In the genomic region with DNA sequence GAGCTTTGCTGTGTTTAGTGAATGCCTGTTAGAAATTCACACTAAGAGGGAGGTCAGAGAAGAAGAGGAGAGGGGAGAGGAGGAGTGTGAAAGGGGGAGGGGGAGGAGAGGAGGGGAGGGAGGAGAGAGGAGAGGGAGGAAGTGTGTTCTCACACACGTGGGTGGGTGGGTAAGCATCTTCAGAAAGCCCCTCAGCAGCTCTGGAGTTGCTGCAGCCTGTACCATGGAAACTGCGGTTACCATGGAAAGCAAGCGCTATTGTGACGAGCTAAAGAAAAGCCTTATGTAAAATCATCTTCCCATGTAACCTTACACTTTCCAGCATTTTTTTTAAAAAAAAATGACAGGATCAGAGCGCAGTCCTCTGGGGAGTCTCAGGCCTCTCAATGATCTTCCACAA, we compare ENCODE assay signal across 11 mouse cellular contexts.
A peak's percentile ranks its signal among the peaks of the same experiment; 100 is the strongest.
DNase-seq lines count a peak whose midpoint lies in the region; ATAC-seq and TF ChIP-seq lines count a peak whose summit lies in the region.
"Had no signal": no experiment of that assay in that cellular context is flagged by ENCODE, and none has a peak within 500 bp of the region (broad histone marks: within the 10 kb centered on the region; RNA-seq: fewer than 3 reads in every experiment).

No protein-coding gene starts in this region.

- WGBS in lung, adult 2 months, result 50% methylated on average over 5 of the region's 5 CpGs

- no peak for ATAC-seq in cerebellum, adult (ENCODE audit: insufficient number of reproducible peaks, low FRiP score, low TSS enrichment)

- DNase-seq in embryo, embryonic 9.5 days (ENCODE audit: extremely low spot score), result peak; percentile 4
- DNase-seq in frontal cortex, adult 2 months (ENCODE audit: extremely low spot score in 1 of 2, low spot score in 1 of 2), result peak; percentile 56 to 70
- peak; percentile 25 to 58 for DNase-seq in left cerebral cortex, adult 2 months (ENCODE audit: extremely low spot score in 1 of 2, low spot score in 2 of 2)
- DNase-seq in retina, embryonic 14.5 days (ENCODE audit: low spot score), result peak; percentile 36
- no peak for DNase-seq in lung, adult 2 months
- DNase-seq in lung, postnatal 10 days, result no peak
- no peak for DNase-seq in urinary bladder, adult 18-20 months (ENCODE audit: low spot score in 2 of 2)
- DNase-seq: kidney, postnatal 36 days; lung, postnatal 4 days had no signal

- peak overlapping the region; percentile 83 for H3K27ac ChIP-seq in left cerebral cortex, adult 2 months
- H3K27ac ChIP-seq: heart, embryonic 13.5 days had no signal

- intact Hi-C loops in left cerebral cortex, adult 2 months (cut with DNase I), result loop anchor here (5.0 kb wide), 1 partner anchor 373 kb away; no protein-coding TSS in a partner anchor

- no peaks in the 10 kb centered on the region for H3K4me1 ChIP-seq in lung, adult 2 months (ENCODE audit: control insufficient read depth, insufficient read depth, low read length)
- H3K4me1 ChIP-seq: heart, embryonic 13.5 days had no signal

- no peak for TF ChIP-seq POLR2A in lung, adult 2 months (IDR thresholded peaks at IDR 0.05; ENCODE audit: borderline replicate concordance, extremely low read depth, low read depth, low read length)

- no peak for TF ChIP-seq CTCF in left cerebral cortex, adult 2 months (IDR thresholded peaks at IDR 0.05)
- no peak for TF ChIP-seq CTCF in lung, adult 2 months (IDR thresholded peaks at IDR 0.05; ENCODE audit: insufficient read depth, low read length)

- no peak overlapping the region for H3K4me3 ChIP-seq in left cerebral cortex, adult 2 months
- H3K4me3 ChIP-seq in lung, adult 2 months (replicated peaks; ENCODE audit: extremely low read depth, low read depth, low read length), result no peak overlapping the region
- H3K4me3 ChIP-seq: heart, embryonic 13.5 days had no signal

Comparison
In these comparisons a context has a peak if more than half of its experiments do, and no peak if none do; other contexts are left out.
1. DNase-seq: peak in embryo, embryonic 9.5 days (single experiment), frontal cortex, adult 2 months (2 of 2), left cerebral cortex, adult 2 months (2 of 2) and retina, embryonic 14.5 days (single experiment); none in lung, adult 2 months (single experiment), lung, postnatal 10 days (single experiment) and urinary bladder, adult 18-20 months (0 of 2).